Mouse (Mus musculus): ENCODE data around the gene Musk.

Gene Musk

DNA sequence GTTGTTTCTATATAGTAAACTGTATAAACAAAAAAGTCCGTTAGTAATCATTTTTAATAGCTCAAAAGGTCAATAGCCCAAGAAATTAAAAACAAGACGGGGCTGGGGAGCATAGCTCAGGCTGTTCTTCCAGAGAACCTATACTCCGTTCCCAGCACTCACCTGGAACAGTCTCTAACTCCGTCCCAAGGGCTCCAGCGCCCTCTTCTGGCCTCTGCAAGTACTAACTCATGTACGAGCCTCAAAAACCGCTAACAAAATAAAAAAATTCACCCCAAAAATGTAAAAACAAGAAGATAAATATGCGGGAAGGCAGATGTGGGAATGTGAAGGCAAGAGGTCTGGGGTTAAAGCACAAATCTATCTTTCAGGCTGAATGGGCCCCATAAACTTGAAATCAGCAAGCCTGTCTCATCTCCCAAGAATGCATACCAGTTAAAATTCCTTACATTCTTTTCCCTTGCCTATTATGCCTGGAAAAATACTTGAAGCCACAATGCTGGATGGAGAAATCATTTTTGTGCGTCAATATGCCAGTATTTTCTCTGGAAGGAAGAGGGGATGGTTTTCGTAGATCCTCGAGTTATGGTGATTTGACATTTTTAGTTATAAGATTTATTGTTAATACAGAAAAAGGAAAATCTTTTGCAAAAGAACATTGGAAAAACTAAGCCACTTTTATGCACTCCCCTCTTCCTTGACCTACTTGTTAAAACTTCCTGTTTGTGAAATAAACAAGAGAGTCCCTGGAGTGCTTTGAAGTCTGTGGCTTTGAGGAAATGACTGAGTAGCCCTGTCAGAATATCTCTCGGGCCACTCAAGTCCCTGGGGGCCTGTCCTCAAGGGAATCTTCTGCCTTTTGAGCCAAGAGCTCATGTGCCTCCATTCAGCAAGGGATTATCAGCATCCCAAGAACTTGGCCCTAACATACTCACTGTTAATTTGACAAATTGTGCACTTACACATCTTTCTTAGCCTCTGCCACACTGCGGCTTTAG is 127.7 kb downstream of the Musk start:
- in situ Hi-C loops (cut with MboI, MseI): no loop called here

DNA sequence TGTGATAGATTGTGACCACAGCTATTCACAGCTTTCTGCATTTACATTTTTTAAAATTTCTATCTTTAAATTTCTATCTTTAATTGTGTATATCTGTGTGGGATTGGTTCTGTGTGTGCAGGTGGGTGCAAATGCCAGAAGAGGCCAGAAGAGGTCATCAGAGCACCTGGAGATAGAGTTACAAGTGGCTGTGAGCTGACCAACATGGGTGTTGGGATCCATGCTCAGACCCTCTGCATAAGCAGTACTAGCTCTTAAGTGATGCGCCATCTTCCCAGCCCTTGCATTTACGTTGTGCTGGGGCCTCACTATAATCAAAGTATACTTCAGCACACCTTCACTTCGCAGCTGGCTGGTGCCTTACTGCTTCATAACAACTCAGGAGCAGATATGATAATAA is 129.8 kb downstream of the Musk start:
- in situ Hi-C loops (cut with MboI, MseI): no loop called here

DNA sequence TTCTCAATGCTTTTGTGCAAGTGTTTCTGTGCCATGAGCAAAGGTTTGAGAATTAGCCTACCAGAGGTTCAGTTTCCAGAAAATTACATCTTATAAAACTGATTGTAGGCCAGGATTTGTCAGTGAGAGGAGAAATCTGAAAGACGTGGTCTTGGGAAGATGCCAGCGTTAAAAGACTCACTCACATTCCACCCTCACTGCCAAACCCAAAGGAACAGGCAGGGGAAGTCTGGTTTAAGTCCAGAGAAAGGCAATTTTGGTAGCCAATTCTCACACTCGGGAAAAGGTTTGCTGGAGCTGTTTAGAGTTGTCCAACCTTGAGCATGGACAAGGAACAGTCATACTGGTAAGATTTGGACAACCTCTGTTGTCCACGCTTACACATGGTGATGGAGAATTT is 131.6 kb downstream of the Musk start:
- in situ Hi-C loops (cut with MboI, MseI): no loop called here

GRCm38 (mm10) chr4:58419225-58419624 is 133.5 kb downstream of the Musk start:
- in situ Hi-C loops (cut with MboI, MseI): no loop called here

DNA sequence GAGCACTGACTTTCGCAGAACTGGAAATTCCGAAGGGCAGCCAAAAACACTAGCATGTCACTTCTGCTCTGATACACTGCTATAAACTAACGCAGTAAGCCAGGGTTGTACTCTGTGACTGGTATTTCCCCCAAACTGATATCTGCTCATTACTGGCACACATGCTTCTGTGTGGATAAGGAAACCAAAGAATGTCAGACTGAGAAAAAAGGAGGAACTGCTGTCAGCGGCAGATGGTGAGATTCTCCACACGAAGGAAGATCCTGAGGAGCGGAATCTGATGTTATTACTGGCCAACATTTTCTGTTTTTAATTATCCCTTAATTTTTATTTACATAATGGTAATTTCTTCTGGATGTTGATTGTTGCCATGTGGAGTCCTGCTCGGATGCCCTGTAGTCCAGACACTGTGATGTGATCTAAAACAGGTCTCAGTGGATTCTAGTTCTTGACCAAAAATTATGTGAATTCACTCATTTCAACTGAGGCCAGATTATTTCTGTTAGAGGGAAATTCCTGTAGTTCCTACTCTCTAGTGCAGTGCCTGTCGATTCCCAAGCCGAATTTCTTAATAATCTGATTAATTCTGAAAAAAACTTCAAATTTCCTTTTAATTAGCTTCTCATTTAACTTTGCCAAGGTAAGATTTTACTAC is 137.6 kb downstream of the Musk start:
- in situ Hi-C loops (cut with MboI, MseI): no loop called here
